Mouse (Mus musculus) kidney, embryonic 16.5 days (tissue): Measurements from ENCODE around the gene Pear1. TPM values are rescaled to one million over a fixed set of nuclear protein-coding genes. Genes with fewer than 3 reads are reported as not detected.

Experiments
- ATAC-seq: fragments of 200-750 bp; cut with Nextera tagmentation; 2 replicates; pipeline ENCODE4 v1.8.0; 2017; ENCODE audit warnings: moderate TSS enrichment; ENCODE audit not compliant: low FRiP score, low TSS enrichment
- H3K27ac ChIP-seq: fragments of 300-500 bp; sonication (generic); 2 replicates; pipeline ENCODE4 v1.5.1; 2014; ENCODE audit warnings: low read length
- H3K27me3 ChIP-seq: fragments of 300-500 bp; sonication (generic); 2 replicates; pipeline ENCODE4 v1.6.1; 2014; ENCODE audit warnings: low read length, control low read depth, mixed read lengths; ENCODE audit not compliant: insufficient read depth
- H3K36me3 ChIP-seq: fragments of 300-500 bp; sonication (generic); 2 replicates; pipeline ENCODE4 v1.6.1; 2014; ENCODE audit warnings: low read length, control low read depth, mixed read lengths; ENCODE audit not compliant: insufficient read depth
- H3K4me1 ChIP-seq: fragments of 300-500 bp; sonication (generic); 2 replicates; pipeline ENCODE4 v1.6.1; 2014; ENCODE audit warnings: low read length, control low read depth, mixed read lengths; ENCODE audit not compliant: insufficient read depth
- H3K4me2 ChIP-seq: fragments of 300-500 bp; sonication (generic); replicated peaks from 2 replicates; pipeline ENCODE4 v1.6.1; 2014; ENCODE audit warnings: low read depth, low read length
- H3K4me3 ChIP-seq: fragments of 300-500 bp; sonication (generic); 2 replicates; pipeline ENCODE4 v1.5.1; 2014; ENCODE audit warnings: mild to moderate bottlenecking, low read length
- H3K9ac ChIP-seq: fragments of 300-500 bp; sonication (generic); replicated peaks from 2 replicates; pipeline ENCODE4 v1.6.1; 2014; ENCODE audit warnings: low read length
- H3K9me3 ChIP-seq: fragments of 300-500 bp; sonication (generic); 2 replicates; pipeline ENCODE4 v1.6.1; 2016; ENCODE audit warnings: low read length, control low read depth
- WGBS: fragments of 180-500 bp; shearing (Covaris S2); extraction: QIAGEN DNeasy Blood & Tissue Kit; methylation state at CpG from one replicate; pipeline ENCODE4 v1.1.7; 2014; 5-methylcytosine and 5-hydroxymethylcytosine counted together
- polyA plus RNA-seq: library from polyadenylated mRNA; unstranded; fragments of >200 nt; fragmentation: Nextera tagmentation; extraction: Ambion mirVana; gene quantifications from 2 replicates; pipeline ENCODE4 v1.2.1, GENCODE M21; 2015

Pear1 gene
- polyA plus RNA-seq, 1 experiment from 2014 or later = 60.2 TPM

DNA sequence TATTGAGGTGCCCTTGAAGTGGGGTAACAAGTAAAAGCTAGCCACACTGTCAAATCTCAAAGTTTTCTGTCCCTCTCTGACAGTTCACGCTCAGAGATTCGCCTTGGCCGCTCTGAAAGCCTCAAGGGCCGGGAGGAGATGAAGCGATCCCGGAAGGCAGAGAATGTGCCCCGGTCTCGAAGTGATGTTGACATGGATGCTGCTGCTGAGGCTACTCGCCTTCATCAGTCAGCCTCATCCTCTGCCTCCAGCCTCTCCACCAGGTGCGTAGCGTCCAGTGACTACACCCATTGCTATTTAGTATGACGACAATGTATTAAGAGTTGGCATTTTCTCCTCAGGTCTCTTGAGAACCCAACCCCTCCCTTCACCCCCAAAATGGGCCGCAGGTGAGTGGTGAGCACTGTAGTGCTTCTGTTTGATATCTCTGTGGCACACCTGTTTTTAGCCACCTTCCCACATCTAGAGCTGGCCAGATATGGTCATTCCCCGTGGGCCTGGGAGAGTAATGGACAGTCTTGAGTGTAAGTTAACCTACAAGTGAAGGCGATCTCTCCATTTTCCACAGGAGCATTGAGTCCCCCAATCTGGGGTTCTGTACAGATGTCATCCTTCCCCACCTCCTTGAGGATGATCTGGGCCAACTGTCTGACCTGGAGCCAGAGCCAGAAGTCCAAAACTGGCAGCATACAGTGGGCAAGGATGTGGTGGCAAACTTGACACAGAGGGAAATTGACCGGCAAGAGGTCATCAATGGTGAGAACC, 98.5 kb downstream of the Pear1 start:
- peaks cover 79% of the 10 kb centered on the region for H3K36me3 ChIP-seq
- H3K4me1 ChIP-seq = no peaks in the 10 kb centered on the region
- no peaks in the 10 kb centered on the region for H3K27me3 ChIP-seq
- no peak overlapping the region for H3K27ac ChIP-seq
- H3K9me3 ChIP-seq = no peaks in the 10 kb centered on the region
- 96% methylated on average over 16 of the region's 16 CpGs for WGBS
- H3K4me2 ChIP-seq = no peak overlapping the region
- no peak for ATAC-seq
- H3K9ac ChIP-seq = no peak overlapping the region
- H3K4me3 ChIP-seq = no peak overlapping the region

DNA sequence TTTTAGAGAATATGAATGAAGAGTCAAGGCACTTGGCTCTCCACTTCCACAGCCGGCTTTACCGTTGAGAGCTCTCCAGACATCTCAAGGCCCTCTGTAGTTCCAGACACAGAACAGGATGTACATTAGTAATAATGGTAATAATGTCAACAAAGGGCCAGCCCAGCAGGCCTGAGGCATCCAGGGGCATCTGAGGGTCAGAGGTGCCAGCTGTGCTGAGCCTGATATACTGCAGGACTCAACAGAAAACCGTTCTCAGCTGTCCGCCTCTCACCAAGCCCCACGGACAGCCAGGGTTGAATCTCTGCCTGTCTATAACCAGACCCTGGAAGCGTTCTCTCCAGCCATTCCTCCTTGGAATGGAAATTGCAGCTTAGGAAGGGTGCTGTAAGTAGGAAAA, 99.5 kb downstream of the Pear1 start:
- Histone ChIP-seq H3K9ac (no peak overlapping the region), H3K4me1 (no peaks in the 10 kb centered on the region), H3K9me3 (no peaks in the 10 kb centered on the region), H3K36me3 (peaks cover 74% of the 10 kb centered on the region), H3K4me2 (no peak overlapping the region), H3K27ac (no peak overlapping the region), H3K4me3 (no peak overlapping the region), H3K27me3 (no peaks in the 10 kb centered on the region)
- 67% methylated on average over 6 of the region's 6 CpGs for WGBS
- no peak for ATAC-seq

DNA sequence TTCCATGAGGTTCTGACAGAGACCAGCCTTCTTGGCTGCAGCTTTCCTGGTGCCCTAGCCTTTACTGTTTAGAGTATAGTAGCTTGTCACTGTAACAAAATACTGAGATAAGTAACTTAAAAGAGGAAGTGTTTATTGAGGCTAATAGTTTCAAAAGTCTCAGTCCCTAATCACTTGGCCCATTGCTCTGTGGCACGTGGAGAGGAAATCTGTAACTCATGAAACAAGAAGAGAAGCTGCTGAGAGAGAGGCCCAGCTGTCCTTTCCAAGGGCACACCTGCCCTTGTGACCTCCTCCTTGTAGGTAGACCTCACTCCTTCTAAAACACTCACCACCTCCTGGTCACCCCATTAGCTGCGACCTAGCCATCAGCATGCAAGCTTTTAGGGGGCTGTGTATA, 105.6 kb downstream of the Pear1 start:
- WGBS = 78% methylated on average over 2 of the region's 2 CpGs
- H3K4me1 ChIP-seq = no peaks in the 10 kb centered on the region
- H3K27me3 ChIP-seq = no peaks in the 10 kb centered on the region
- H3K9me3 ChIP-seq = no peaks in the 10 kb centered on the region
- H3K4me3 ChIP-seq = no peak overlapping the region
- ATAC-seq = no peak
- H3K36me3 ChIP-seq = peaks cover 57% of the 10 kb centered on the region
- H3K9ac ChIP-seq = no peak overlapping the region
- no peak overlapping the region for H3K27ac ChIP-seq
- no peak overlapping the region for H3K4me2 ChIP-seq

Other genes starting within 250 kb of the Pear1 start
- gene Arhgef11, start 206.7 kb downstream of the Pear1 start, polyA plus RNA-seq = 17.3 and 18.1 TPM in 2 replicates
- gene Lrrc71, start 75.7 kb downstream of the Pear1 start, polyA plus RNA-seq = 0.87 and 0.89 TPM in 2 replicates
- gene Ntrk1, start 29.1 kb downstream of the Pear1 start, polyA plus RNA-seq = 6.1 and 6.4 TPM in 2 replicates
- 2.7 and 2.8 TPM in 2 replicates for gene Insrr, start 27.4 kb downstream of the Pear1 start, polyA plus RNA-seq
- 0.09 TPM in 1 of 2 replicates, not detected in the other for gene Sh2d2a, start 22.4 kb upstream of the Pear1 start, polyA plus RNA-seq
- 13.3 and 13.8 TPM in 2 replicates for gene Prcc, start 61.3 kb upstream of the Pear1 start, polyA plus RNA-seq
- gene Hdgf, start 82.0 kb upstream of the Pear1 start, polyA plus RNA-seq = 83.2 and 115 TPM in 2 replicates
- 76.1 and 80.1 TPM in 2 replicates for gene Mrpl24, start 95.2 kb upstream of the Pear1 start, polyA plus RNA-seq
- 60.2 and 68.7 TPM in 2 replicates for gene Isg20l2, start 106.0 kb upstream of the Pear1 start, polyA plus RNA-seq
- 19.9 and 22.7 TPM in 2 replicates for gene Rrnad1, start 106.4 kb upstream of the Pear1 start, polyA plus RNA-seq
- 62.0 and 67.8 TPM in 2 replicates for gene Crabp2, start 124.4 kb upstream of the Pear1 start, polyA plus RNA-seq
- gene Nes, start 146.8 kb upstream of the Pear1 start, polyA plus RNA-seq = 25.7 and 26.6 TPM in 2 replicates
- gene Bcan, start 175.9 kb upstream of the Pear1 start, polyA plus RNA-seq = 0.10 TPM in 1 of 2 replicates, not detected in the other
- 0.13 and 0.16 TPM in 2 replicates for gene Hapln2, start 203.3 kb upstream of the Pear1 start, polyA plus RNA-seq
- 35.2 and 42.8 TPM in 2 replicates for gene Gpatch4, start 218.8 kb upstream of the Pear1 start, polyA plus RNA-seq
- 181 and 190 TPM in 2 replicates for gene Naxe, start 234.2 kb upstream of the Pear1 start, polyA plus RNA-seq